Mouse (Mus musculus) embryo, embryonic 11.5 days (tissue): ENCODE data around the gene Gm10490.
"Not testable (repeated sequence)": the region's sequence is repeated elsewhere in the genome, so short reads cannot be mapped to it uniquely, and the experiment has no call there.

Experiments used
- DNase-seq: peaks from one replicate; pipeline ENCODE4 v3.0.0-alpha.2; 2012; ENCODE audit warnings: low read depth, low spot score

Gene Gm10490

GRCm38 (mm10) chrX:7909242-7909641 is at the start of gene Gm10490:
Gm10490 (plus strand) TSS chrX:7909542.
- DNase-seq: not testable (repeated sequence)

- no peak for DNase-seq
Observed at GRCm38 (mm10) chrX:7863181-7863580, 46.2 kb upstream of the Gm10490 start.

GRCm38 (mm10) chrX:7864551-7864950 is 44.8 kb upstream of the Gm10490 start:
- no peak for DNase-seq

GRCm38 (mm10) chrX:7865343-7865742 is 44.0 kb upstream of the Gm10490 start:
- no peak for DNase-seq

GRCm38 (mm10) chrX:7865786-7866185 is 43.6 kb upstream of the Gm10490 start:
- no peak for DNase-seq

GRCm38 (mm10) chrX:7867141-7867540 is 42.2 kb upstream of the Gm10490 start:
- no peak for DNase-seq

GRCm38 (mm10) chrX:7868506-7868905 is 40.8 kb upstream of the Gm10490 start:
- DNase-seq: no peak

GRCm38 (mm10) chrX:7869826-7870225 is 39.5 kb upstream of the Gm10490 start:
- no peak for DNase-seq

GRCm38 (mm10) chrX:7878007-7878419 is 31.3 kb upstream of the Gm10490 start, which contains the start of gene Pim2:
Pim2 (plus strand) TSS chrX:7878262.
- peak; percentile 55 for DNase-seq

- DNase-seq: no peak
Observed at GRCm38 (mm10) chrX:7878495-7878894, 30.8 kb upstream of the Gm10490 start.

GRCm38 (mm10) chrX:7879819-7880218 is 29.5 kb upstream of the Gm10490 start:
- DNase-seq: peak; percentile 59

GRCm38 (mm10) chrX:7883841-7884567 is 25.3 kb upstream of the Gm10490 start, which contains the start of gene Slc35a2:
Slc35a2 (plus strand) TSS chrX:7884028.
- peak; percentile 57 for DNase-seq

GRCm38 (mm10) chrX:7898211-7898610 is 11.1 kb upstream of the Gm10490 start:
- DNase-seq: no peak

GRCm38 (mm10) chrX:7898880-7899874 is 10.2 kb upstream of the Gm10490 start, which contains the start of the genes Pqbp1 and Timm17b:
Pqbp1 (minus strand) TSS chrX:7899269.
Timm17b (plus strand) TSS chrX:7899357.
- DNase-seq: peak; percentile 78

- no peak for DNase-seq
Observed at GRCm38 (mm10) chrX:7904441-7904840, 4.9 kb upstream of the Gm10490 start.

GRCm38 (mm10) chrX:7907735-7908134 is 1.6 kb upstream of the Gm10490 start, which contains the start of gene Gm10491:
Gm10491 (minus strand) TSS chrX:7907835.
- no peak for DNase-seq

GRCm38 (mm10) chrX:7910473-7910872 is 1.1 kb downstream of the Gm10490 start:
- DNase-seq: no peak

GRCm38 (mm10) chrX:7915669-7916068 is 6.3 kb downstream of the Gm10490 start:
- DNase-seq: not testable (repeated sequence)

- not testable (repeated sequence) for DNase-seq
Observed at GRCm38 (mm10) chrX:7917960-7918359, 8.6 kb downstream of the Gm10490 start.

- DNase-seq: peak; percentile 24
Observed at GRCm38 (mm10) chrX:7919601-7920383, 10.4 kb downstream of the Gm10490 start, which contains the start of gene Pcsk1n. Pcsk1n (plus strand) TSS chrX:7919822.

GRCm38 (mm10) chrX:7922032-7922431 is 12.7 kb downstream of the Gm10490 start:
- no peak for DNase-seq
